Mouse (Mus musculus) midbrain, embryonic 11.5 days (tissue): Measurements from ENCODE around the gene Mmachc. TPM values are rescaled to one million over a fixed set of nuclear protein-coding genes. Genes with fewer than 3 reads are reported as not detected.
"Not testable (repeated sequence)": the region's sequence is repeated elsewhere in the genome, so short reads cannot be mapped to it uniquely, and the experiment has no call there.

Experiments
- ATAC-seq: fragments of 200-750 bp; cut with Nextera tagmentation; 2 replicates; pipeline ENCODE4 v1.8.0; 2017; ENCODE audit warnings: moderate TSS enrichment, moderate library complexity; ENCODE audit not compliant: low FRiP score
- DNase-seq: peaks from one replicate; pipeline ENCODE4 v3.0.0; 2015; ENCODE audit warnings: low spot score; ENCODE audit errors: missing footprints
- H3K27ac ChIP-seq: fragments of 300-500 bp; sonication (generic); 2 replicates; pipeline ENCODE4 v1.5.1; 2014; ENCODE audit warnings: low read depth, low read length
- H3K27me3 ChIP-seq: fragments of 300-500 bp; sonication (generic); 2 replicates; pipeline ENCODE4 v1.6.1; 2014; ENCODE audit warnings: mild to moderate bottlenecking, low read length, moderate library complexity, mixed read lengths; ENCODE audit not compliant: control insufficient read depth, insufficient read depth
- H3K36me3 ChIP-seq: fragments of 300-500 bp; sonication (generic); 2 replicates; pipeline ENCODE4 v1.6.1; 2014; ENCODE audit warnings: mild to moderate bottlenecking, low read length, moderate library complexity, mixed read lengths; ENCODE audit not compliant: control insufficient read depth, insufficient read depth
- H3K4me1 ChIP-seq: fragments of 300-500 bp; sonication (generic); 2 replicates; pipeline ENCODE4 v1.6.1; 2014; ENCODE audit warnings: low read length; ENCODE audit not compliant: control insufficient read depth, insufficient read depth
- H3K4me2 ChIP-seq: fragments of 300-500 bp; sonication (generic); 2 replicates; pipeline ENCODE4 v1.6.1; 2014; ENCODE audit warnings: mild to moderate bottlenecking, moderate library complexity
- H3K4me3 ChIP-seq: fragments of 300-500 bp; sonication (generic); 2 replicates; pipeline ENCODE4 v1.5.1; 2014; ENCODE audit warnings: low read depth, low read length
- H3K9ac ChIP-seq: fragments of 300-500 bp; sonication (generic); 2 replicates; pipeline ENCODE4 v1.6.1; 2014; ENCODE audit warnings: low read length
- H3K9me3 ChIP-seq: fragments of 300-500 bp; sonication (generic); 2 replicates; pipeline ENCODE4 v1.6.1; 2016; ENCODE audit warnings: low read length; ENCODE audit not compliant: control insufficient read depth
- whole genome bisulfite sequencing: fragments of 180-500 bp; shearing (Covaris S2); extraction: QIAGEN DNeasy Blood & Tissue Kit; methylation state at CpG from one replicate; pipeline ENCODE4 v1.1.7; 2014; 5-methylcytosine and 5-hydroxymethylcytosine counted together
- polyA plus RNA-seq: library from polyadenylated mRNA; unstranded; fragments of >200 nt; fragmentation: Nextera tagmentation; extraction: Ambion mirVana; gene quantifications from 2 replicates; pipeline ENCODE4 v1.2.1, GENCODE M21; 2014

Gene Mmachc
- polyA plus RNA-seq, 1 experiment from 2014 or later: 23.6 TPM

DNA sequence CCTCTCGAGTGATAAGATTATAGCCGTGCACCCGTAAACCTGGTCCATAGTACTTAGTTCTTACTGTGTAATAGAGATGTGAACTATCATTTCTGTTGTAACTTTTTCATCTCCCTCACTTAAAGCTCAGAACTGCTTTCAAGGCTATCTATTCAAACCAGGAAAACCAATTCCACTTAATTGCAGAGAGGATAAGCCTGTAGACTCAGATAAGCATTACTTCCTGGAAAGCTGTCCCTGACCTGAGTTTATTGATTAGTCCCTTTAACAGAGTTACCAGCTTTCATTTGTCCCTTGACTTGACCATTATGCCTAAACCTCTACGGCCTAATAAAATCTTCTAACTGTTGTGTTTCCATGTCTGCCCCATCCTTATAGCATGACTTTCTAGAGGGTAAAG lies 24.2 kb downstream of the Mmachc start:
- no peak overlapping the region for H3K9ac ChIP-seq
- H3K4me3 ChIP-seq: no peak overlapping the region
- 87% methylated on average over 4 of the region's 4 CpGs for WGBS
- peaks cover 10% of the 10 kb centered on the region for H3K4me1 ChIP-seq
- H3K9me3 ChIP-seq: no peaks in the 10 kb centered on the region
- H3K27me3 ChIP-seq: no peaks in the 10 kb centered on the region
- ATAC-seq (no peak), DNase-seq (peak; percentile 23)
- peaks cover 4% of the 10 kb centered on the region; the same call in 1 of the 2 replicates for H3K36me3 ChIP-seq
- no peak overlapping the region for H3K27ac ChIP-seq
- H3K4me2 ChIP-seq: no peak overlapping the region

- not testable (repeated sequence) for H3K9me3 ChIP-seq, ATAC-seq, H3K4me2 ChIP-seq, H3K27ac ChIP-seq, H3K4me1 ChIP-seq, H3K4me3 ChIP-seq, H3K36me3 ChIP-seq, DNase-seq, H3K9ac ChIP-seq, H3K27me3 ChIP-seq
- WGBS: 91% methylated on average over 4 of the region's 4 CpGs
Observed at GRCm38 (mm10) chr4:116680521-116680920, 27.7 kb downstream of the Mmachc start.

DNA sequence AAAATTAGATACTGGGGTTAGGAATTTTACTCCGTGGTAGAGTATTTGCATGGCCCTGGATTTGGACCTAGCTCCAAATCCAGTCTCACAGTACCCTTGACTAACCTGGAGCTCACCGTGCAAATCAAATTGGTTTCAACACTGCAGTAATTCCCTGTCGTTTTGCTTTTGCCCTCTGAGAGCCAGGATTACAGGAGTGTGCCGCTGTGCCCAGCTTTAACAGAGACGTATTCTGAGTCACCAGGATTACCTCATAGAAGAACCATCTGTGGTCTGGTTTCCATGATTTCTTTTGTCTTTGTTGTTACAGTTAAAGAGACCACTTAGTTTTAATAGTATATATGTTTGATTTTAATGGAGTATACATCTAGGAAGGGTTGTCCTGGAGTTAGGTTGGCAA lies 29.1 kb downstream of the Mmachc start:
- Histone ChIP-seq H3K4me2 (no peak overlapping the region), H3K36me3 (no peaks in the 10 kb centered on the region), H3K9ac (no peak overlapping the region), H3K4me3 (no peak overlapping the region), H3K27ac (no peak overlapping the region), H3K9me3 (no peaks in the 10 kb centered on the region), H3K27me3 (no peaks in the 10 kb centered on the region), H3K4me1 (no peaks in the 10 kb centered on the region)
- ATAC-seq (no peak), DNase-seq (peak; percentile 53)
- WGBS: 74% methylated on average over 5 of the region's 5 CpGs

DNA sequence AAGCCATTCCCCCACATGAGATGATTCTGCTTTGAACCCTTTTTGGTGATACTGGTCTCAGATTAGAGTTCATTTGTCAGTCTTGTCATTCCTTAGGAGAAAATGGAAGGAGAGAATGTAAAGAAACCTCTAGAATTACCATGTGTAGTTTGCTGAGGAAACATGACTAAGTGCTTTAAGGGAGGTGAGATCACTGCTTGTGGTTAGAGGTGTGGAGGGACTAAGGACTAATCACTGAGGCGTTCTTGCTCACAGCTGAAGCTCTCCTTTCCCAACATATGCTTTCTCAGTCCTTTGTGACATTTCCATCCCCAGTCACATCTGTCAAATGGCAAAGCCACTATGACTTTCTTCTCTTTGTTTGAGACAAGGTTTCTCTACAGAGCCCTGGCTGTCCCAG lies 30.4 kb downstream of the Mmachc start:
- H3K9ac ChIP-seq: no peak overlapping the region
- H3K27me3 ChIP-seq: no peaks in the 10 kb centered on the region
- ATAC-seq: no peak
- H3K4me3 ChIP-seq: no peak overlapping the region
- H3K27ac ChIP-seq: no peak overlapping the region
- no peak overlapping the region for H3K4me2 ChIP-seq
- H3K9me3 ChIP-seq: no peaks in the 10 kb centered on the region
- 71% methylated on average over 1 of the region's 1 CpGs for WGBS
- DNase-seq: peak; percentile 44
- H3K4me1 ChIP-seq: no peaks in the 10 kb centered on the region
- no peaks in the 10 kb centered on the region for H3K36me3 ChIP-seq

DNA sequence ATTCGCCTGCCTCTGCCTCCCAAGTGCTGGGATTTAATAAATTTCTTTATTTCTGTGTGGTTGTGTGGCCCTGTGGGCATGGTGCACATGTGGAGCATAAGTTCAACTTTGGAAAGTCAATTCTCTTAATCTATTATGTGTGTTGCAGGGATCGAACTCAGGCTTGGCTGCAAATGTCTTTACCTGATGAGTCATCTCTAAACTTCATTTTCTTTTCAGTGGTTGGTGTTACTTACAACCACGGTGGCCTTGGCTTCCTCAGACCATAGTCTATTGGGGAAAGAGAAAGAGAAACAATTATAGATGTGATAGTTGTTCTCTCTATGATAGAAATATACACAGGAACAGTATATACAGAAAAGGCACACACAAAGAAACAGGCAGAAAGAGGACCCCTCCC lies 32.2 kb downstream of the Mmachc start:
- H3K4me1 ChIP-seq: no peaks in the 10 kb centered on the region
- H3K27me3 ChIP-seq: no peaks in the 10 kb centered on the region
- DNase-seq (no peak), ATAC-seq (no peak)
- no peak overlapping the region for H3K4me3 ChIP-seq
- no peak overlapping the region for H3K27ac ChIP-seq
- H3K9ac ChIP-seq: no peak overlapping the region
- 91% methylated on average over 3 of the region's 3 CpGs for WGBS
- no peaks in the 10 kb centered on the region for H3K9me3 ChIP-seq
- H3K36me3 ChIP-seq: no peaks in the 10 kb centered on the region
- H3K4me2 ChIP-seq: no peak overlapping the region

- DNase-seq, ATAC-seq, H3K27me3 ChIP-seq, H3K4me2 ChIP-seq, H3K36me3 ChIP-seq, H3K9me3 ChIP-seq, H3K9ac ChIP-seq, H3K27ac ChIP-seq, H3K4me1 ChIP-seq, H3K4me3 ChIP-seq: not testable (repeated sequence)
- WGBS: 92% methylated on average over 6 of the region's 6 CpGs
Observed at GRCm38 (mm10) chr4:116674761-116675160, 33.4 kb downstream of the Mmachc start.

DNA sequence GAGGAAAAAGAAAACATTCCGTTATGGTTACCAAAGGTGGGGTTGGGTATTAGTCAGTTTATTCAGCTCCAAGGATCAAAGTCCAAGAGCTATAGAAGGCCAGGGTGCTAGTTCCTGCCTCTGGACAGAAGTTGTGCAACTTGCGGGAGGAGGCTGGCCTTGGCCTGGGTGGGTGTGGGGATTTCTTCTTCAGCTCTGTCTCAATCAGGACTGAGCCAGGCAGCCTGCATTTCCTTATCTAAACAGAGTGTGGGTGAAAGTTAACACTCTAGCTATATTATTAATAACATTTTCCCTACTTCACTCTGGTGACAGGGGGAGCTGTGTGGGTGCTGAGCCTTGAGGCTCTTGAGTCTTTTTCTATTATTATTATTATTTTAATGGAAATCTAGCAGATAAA lies 35.4 kb downstream of the Mmachc start:
- DNase-seq (peak; percentile 41), ATAC-seq (no peak)
- Histone ChIP-seq H3K36me3 (no peaks in the 10 kb centered on the region), H3K4me2 (no peak overlapping the region), H3K27me3 (no peaks in the 10 kb centered on the region), H3K9ac (no peak overlapping the region), H3K9me3 (no peaks in the 10 kb centered on the region), H3K27ac (no peak overlapping the region), H3K4me1 (no peaks in the 10 kb centered on the region), H3K4me3 (no peak overlapping the region)
- 79% methylated on average over 2 of the region's 2 CpGs for WGBS

- 61% methylated on average over 2 of the region's 2 CpGs for WGBS
- no peak for ATAC-seq
- H3K27ac ChIP-seq: no peak overlapping the region
- no peak overlapping the region for H3K9ac ChIP-seq
- H3K4me1 ChIP-seq: no peaks in the 10 kb centered on the region
- DNase-seq: peak; percentile 68
- H3K27me3 ChIP-seq: no peaks in the 10 kb centered on the region
- no peak overlapping the region for H3K4me3 ChIP-seq
- no peaks in the 10 kb centered on the region for H3K36me3 ChIP-seq
- no peak overlapping the region for H3K4me2 ChIP-seq
- no peaks in the 10 kb centered on the region for H3K9me3 ChIP-seq
Observed at GRCm38 (mm10) chr4:116669291-116669690, 38.9 kb downstream of the Mmachc start.

GRCm38 (mm10) chr4:116668145-116668544 lies 40.1 kb downstream of the Mmachc start:
- no peak overlapping the region for H3K4me3 ChIP-seq
- no peaks in the 10 kb centered on the region for H3K4me1 ChIP-seq
- H3K36me3 ChIP-seq: no peaks in the 10 kb centered on the region
- no peaks in the 10 kb centered on the region for H3K27me3 ChIP-seq
- ATAC-seq (no peak), DNase-seq (no peak)
- H3K27ac ChIP-seq: no peak overlapping the region
- 78% methylated on average over 3 of the region's 3 CpGs for WGBS
- H3K9ac ChIP-seq: no peak overlapping the region
- H3K4me2 ChIP-seq: no peak overlapping the region
- H3K9me3 ChIP-seq: no peaks in the 10 kb centered on the region

DNA sequence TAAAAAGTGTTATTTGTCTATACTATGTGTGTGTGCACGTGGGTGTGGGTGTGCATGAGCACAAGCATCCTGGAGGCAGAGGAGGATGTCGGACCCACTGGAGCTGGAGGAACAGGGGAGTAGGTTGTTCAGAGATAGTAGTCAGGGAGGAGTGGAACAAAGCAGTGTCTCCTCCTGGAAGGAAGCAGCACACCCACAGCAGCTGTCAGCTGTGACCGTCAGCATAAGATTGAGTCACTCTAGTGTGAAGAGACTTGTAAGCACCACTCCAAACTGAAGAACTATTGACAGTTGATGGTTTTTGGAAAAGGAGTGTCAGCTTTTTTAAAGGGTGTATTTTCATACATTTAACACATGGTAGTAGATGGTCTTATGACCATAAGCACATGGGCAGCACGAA lies 41.6 kb downstream of the Mmachc start:
- Histone ChIP-seq H3K4me1 (no peaks in the 10 kb centered on the region), H3K27ac (no peak overlapping the region), H3K4me2 (no peak overlapping the region), H3K4me3 (no peak overlapping the region), H3K9ac (no peak overlapping the region), H3K9me3 (no peaks in the 10 kb centered on the region), H3K27me3 (no peaks in the 10 kb centered on the region), H3K36me3 (no peaks in the 10 kb centered on the region)
- 71% methylated on average over 4 of the region's 4 CpGs for WGBS
- no peak for DNase-seq
- no peak for ATAC-seq
